Mouse (Mus musculus): ENCODE data around the gene Apool. TPM values are rescaled to one million over a fixed set of nuclear protein-coding genes. Genes with fewer than 3 reads are reported as not detected.

Gene Apool
- total RNA-seq, 2 experiments from 2014 or later = 4.9 to 6.0 TPM

GRCm38 (mm10) chrX:112412309-112412708 lies 101.2 kb downstream of the Apool start:
- DNase-seq (ENCODE audit: extremely low spot score in 1 of 2, low spot score in 2 of 2) = no peak
- intact Hi-C loops (cut with DNase I) = no loop called here
- no peak overlapping the region for H3K27ac ChIP-seq
- H3K4me3 ChIP-seq = no peak overlapping the region
- no peak for TF ChIP-seq CTCF (IDR thresholded peaks at IDR 0.05)

Other genes with a start within 250 kb of the Apool start
- gene 4933403O08Rik, start 72.3 kb upstream of the Apool start, total RNA-seq (2021) = under 1 TPM in 1 of 2 experiments, not detected in 1; 0.35 TPM
- gene Satl1, start 95.4 kb downstream of the Apool start, total RNA-seq (2021) = not detected
- gene 2010106E10Rik, start 183.9 kb downstream of the Apool start, total RNA-seq (2021) = not detected

All from left cerebral cortex, adult 2 months (tissue).